Mouse (Mus musculus): ENCODE data around the gene Ces4a. TPM values are rescaled to one million over a fixed set of nuclear protein-coding genes. Genes with fewer than 3 reads are reported as not detected.

Ces4a gene
- polyA plus RNA-seq, 1 experiment from 2014 or later, result not detected

DNA sequence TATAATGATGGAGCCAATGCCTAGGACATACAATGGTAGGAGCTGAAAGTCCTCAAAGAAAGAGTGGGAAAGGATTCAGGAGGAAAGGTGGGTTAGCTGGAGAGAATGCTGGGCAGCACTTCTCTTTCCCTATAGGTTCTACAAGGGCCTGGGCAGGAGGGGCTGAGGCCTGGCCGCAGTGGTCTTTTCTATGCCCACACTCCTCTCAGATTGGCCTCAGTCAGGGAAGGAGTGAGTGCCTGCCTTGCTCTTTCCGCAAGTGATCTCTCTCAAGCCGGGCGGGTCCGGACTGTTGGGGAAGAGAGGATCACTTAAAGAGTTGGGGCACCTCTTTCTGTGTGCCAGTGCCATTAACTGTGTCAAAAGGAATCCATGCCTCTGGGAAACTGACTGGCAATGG, 22.7 kb downstream of the Ces4a start:
- Histone ChIP-seq H3K9me3 (ENCODE audit: control insufficient read depth, low read length) (no peaks in the 10 kb centered on the region), H3K4me3 (ENCODE audit: low read depth, low read length) (no peak overlapping the region), H3K9ac (ENCODE audit: low read length) (no peak overlapping the region), H3K27ac (replicated peaks) (no peak overlapping the region), H3K4me1 (replicated peaks; ENCODE audit: control insufficient read depth, insufficient read depth) (no peaks in the 10 kb centered on the region), H3K4me2 (replicated peaks; ENCODE audit: low read depth) (no peak overlapping the region), H3K36me3 (ENCODE audit: control insufficient read depth, insufficient read depth, low read length) (no peaks in the 10 kb centered on the region), H3K27me3 (ENCODE audit: control insufficient read depth, insufficient read depth, low read length) (no peaks in the 10 kb centered on the region)
- ATAC-seq (ENCODE audit: low FRiP score, low TSS enrichment) (no peak), DNase-seq (ENCODE audit: low spot score) (no peak)
- 92% methylated on average over 5 of the region's 5 CpGs for WGBS
- TF ChIP-seq EP300 (optimal IDR thresholded peaks at IDR 0.05) (no peak), CTCF (IDR thresholded peaks at IDR 0.05; ENCODE audit: low read depth) (no peak)

DNA sequence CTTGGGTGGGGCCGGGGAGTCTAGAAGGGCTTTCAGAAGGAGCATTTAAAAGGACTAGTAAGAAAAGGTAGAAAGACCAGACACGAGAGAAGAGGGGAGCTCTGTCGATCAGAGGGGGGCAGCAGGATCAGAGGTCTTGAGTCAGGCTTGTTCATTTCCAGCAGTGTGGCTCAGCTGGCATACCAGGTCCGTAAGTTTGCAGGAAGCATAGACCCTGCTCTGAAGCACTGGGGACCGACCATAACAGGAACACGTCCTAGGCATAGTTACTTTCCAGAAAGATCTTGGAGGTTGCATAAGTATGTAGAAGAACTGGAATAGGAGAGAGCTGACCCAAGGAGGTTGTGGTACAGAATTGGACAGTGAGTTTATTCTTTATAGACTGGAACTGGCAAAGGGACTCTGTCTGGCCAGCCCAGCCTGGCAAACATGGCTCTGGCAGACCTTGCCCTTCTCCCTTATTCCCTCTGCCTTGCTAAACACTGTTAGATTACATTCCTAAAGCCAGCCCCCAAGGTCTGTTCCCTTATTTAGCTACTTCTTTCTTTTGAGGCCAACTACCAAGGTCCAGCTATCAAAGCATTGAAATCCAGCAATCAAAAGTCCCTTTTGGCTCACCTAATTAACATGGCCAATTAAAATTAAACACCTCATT, 23.6 kb downstream of the Ces4a start:
- 84% methylated on average over 6 of the region's 6 CpGs for WGBS
- Histone ChIP-seq H3K27me3 (ENCODE audit: control insufficient read depth, insufficient read depth, low read length) (no peaks in the 10 kb centered on the region), H3K4me1 (replicated peaks; ENCODE audit: control insufficient read depth, insufficient read depth) (no peaks in the 10 kb centered on the region), H3K4me2 (replicated peaks; ENCODE audit: low read depth) (no peak overlapping the region), H3K27ac (replicated peaks) (no peak overlapping the region), H3K9me3 (ENCODE audit: control insufficient read depth, low read length) (no peaks in the 10 kb centered on the region), H3K9ac (ENCODE audit: low read length) (no peak overlapping the region), H3K4me3 (ENCODE audit: low read depth, low read length) (no peak overlapping the region), H3K36me3 (ENCODE audit: control insufficient read depth, insufficient read depth, low read length) (no peaks in the 10 kb centered on the region)
- TF ChIP-seq EP300 (optimal IDR thresholded peaks at IDR 0.05), result no peak
- no peak for TF ChIP-seq CTCF (IDR thresholded peaks at IDR 0.05; ENCODE audit: low read depth)
- ATAC-seq (ENCODE audit: low FRiP score, low TSS enrichment), result no peak
- DNase-seq (ENCODE audit: low spot score), result no peak

DNA sequence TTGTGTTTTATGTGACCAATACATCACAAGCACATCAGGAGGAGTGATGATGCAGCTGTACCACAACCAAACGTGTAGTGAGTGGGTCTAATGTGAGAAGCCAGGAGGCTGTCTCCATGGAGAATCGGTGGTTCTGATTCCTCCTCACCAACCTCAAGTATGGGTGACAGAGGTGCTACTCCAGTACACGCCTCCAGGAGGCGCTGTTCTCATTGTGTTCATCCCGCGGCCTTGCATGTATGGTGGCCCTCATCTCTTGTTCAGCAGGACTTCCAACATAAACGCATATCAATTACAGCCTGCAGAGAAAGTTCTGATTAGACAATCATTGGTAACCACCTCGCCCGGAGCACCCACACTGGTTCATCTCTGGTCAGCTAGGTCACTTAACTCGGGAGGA, 26.0 kb downstream of the Ces4a start:
- Histone ChIP-seq H3K4me1 (replicated peaks; ENCODE audit: control insufficient read depth, insufficient read depth) (no peaks in the 10 kb centered on the region), H3K4me2 (replicated peaks; ENCODE audit: low read depth) (no peak overlapping the region), H3K4me3 (ENCODE audit: low read depth, low read length) (no peak overlapping the region), H3K27me3 (ENCODE audit: control insufficient read depth, insufficient read depth, low read length) (no peaks in the 10 kb centered on the region), H3K9ac (ENCODE audit: low read length) (no peak overlapping the region), H3K36me3 (ENCODE audit: control insufficient read depth, insufficient read depth, low read length) (no peaks in the 10 kb centered on the region), H3K27ac (replicated peaks) (no peak overlapping the region), H3K9me3 (ENCODE audit: control insufficient read depth, low read length) (no peaks in the 10 kb centered on the region)
- ATAC-seq (ENCODE audit: low FRiP score, low TSS enrichment), result no peak
- WGBS, result 49% methylated on average over 10 of the region's 10 CpGs
- TF ChIP-seq EP300 (optimal IDR thresholded peaks at IDR 0.05) (no peak), CTCF (IDR thresholded peaks at IDR 0.05; ENCODE audit: low read depth) (peak; percentile 74)
- DNase-seq (ENCODE audit: low spot score), result peak; percentile 46

DNA sequence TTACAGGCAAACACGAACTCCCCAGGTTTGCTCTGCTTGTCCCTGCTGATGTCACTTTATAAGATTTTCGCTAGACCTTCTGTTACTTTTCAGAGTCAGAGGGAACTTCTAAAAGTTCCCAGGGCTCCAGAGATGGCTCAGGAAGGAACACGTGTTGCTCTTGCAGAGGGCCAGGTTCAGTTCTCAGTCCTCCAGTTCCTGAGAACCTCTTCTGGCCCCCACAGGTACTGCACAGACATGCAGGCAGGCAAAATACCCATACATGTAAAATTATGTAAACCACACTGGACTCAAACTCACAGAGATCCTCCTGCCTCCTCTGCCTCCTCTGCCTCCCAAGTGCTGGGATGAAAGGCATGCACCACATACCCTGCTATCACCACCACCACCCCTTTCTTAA, 26.5 kb downstream of the Ces4a start:
- TF ChIP-seq CTCF (IDR thresholded peaks at IDR 0.05; ENCODE audit: low read depth) (peak; percentile 32), EP300 (optimal IDR thresholded peaks at IDR 0.05) (no peak)
- Histone ChIP-seq H3K4me2 (replicated peaks; ENCODE audit: low read depth) (no peak overlapping the region), H3K4me3 (ENCODE audit: low read depth, low read length) (no peak overlapping the region), H3K36me3 (ENCODE audit: control insufficient read depth, insufficient read depth, low read length) (no peaks in the 10 kb centered on the region), H3K4me1 (replicated peaks; ENCODE audit: control insufficient read depth, insufficient read depth) (no peaks in the 10 kb centered on the region), H3K9me3 (ENCODE audit: control insufficient read depth, low read length) (no peaks in the 10 kb centered on the region), H3K27ac (replicated peaks) (no peak overlapping the region), H3K9ac (ENCODE audit: low read length) (no peak overlapping the region), H3K27me3 (ENCODE audit: control insufficient read depth, insufficient read depth, low read length) (no peaks in the 10 kb centered on the region)
- 67% methylated on average over 3 of the region's 3 CpGs for WGBS
- no peak for ATAC-seq (ENCODE audit: low FRiP score, low TSS enrichment)
- DNase-seq (ENCODE audit: low spot score), result no peak

DNA sequence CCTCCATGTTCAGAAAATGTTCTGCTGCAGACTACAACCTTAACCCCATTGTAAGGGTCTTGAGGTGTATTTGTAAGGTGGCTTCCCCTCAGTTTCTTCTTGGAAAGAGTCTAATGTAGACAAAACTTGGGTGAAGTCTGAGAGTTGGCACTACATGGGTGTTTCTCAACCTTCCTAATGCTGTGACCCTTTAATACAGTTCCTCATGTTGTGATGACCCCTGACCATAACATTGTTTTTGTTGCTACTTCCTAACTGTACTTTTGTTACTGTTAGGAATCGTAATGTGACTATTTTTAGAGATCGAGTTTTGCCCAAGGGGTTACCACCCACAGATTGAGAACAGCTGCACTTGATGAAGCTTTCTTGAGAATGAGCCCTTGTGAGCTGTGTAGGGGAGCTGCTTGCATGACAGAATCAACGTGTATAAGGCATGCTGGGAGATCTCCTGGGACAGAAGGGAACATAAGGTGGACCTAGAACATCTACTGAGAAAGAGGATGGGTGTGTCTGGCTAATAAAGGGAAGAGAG, 29.6 kb downstream of the Ces4a start:
- Histone ChIP-seq H3K4me1 (replicated peaks; ENCODE audit: control insufficient read depth, insufficient read depth) (no peaks in the 10 kb centered on the region), H3K4me2 (replicated peaks; ENCODE audit: low read depth) (no peak overlapping the region), H3K36me3 (ENCODE audit: control insufficient read depth, insufficient read depth, low read length) (no peaks in the 10 kb centered on the region), H3K27ac (replicated peaks) (no peak overlapping the region), H3K9ac (ENCODE audit: low read length) (no peak overlapping the region), H3K4me3 (ENCODE audit: low read depth, low read length) (no peak overlapping the region), H3K27me3 (ENCODE audit: control insufficient read depth, insufficient read depth, low read length) (no peaks in the 10 kb centered on the region), H3K9me3 (ENCODE audit: control insufficient read depth, low read length) (no peaks in the 10 kb centered on the region)
- TF ChIP-seq EP300 (optimal IDR thresholded peaks at IDR 0.05) (no peak), CTCF (IDR thresholded peaks at IDR 0.05; ENCODE audit: low read depth) (no peak)
- WGBS, result 37% methylated on average over 3 of the region's 3 CpGs
- no peak for DNase-seq (ENCODE audit: low spot score)
- ATAC-seq (ENCODE audit: low FRiP score, low TSS enrichment), result no peak

DNA sequence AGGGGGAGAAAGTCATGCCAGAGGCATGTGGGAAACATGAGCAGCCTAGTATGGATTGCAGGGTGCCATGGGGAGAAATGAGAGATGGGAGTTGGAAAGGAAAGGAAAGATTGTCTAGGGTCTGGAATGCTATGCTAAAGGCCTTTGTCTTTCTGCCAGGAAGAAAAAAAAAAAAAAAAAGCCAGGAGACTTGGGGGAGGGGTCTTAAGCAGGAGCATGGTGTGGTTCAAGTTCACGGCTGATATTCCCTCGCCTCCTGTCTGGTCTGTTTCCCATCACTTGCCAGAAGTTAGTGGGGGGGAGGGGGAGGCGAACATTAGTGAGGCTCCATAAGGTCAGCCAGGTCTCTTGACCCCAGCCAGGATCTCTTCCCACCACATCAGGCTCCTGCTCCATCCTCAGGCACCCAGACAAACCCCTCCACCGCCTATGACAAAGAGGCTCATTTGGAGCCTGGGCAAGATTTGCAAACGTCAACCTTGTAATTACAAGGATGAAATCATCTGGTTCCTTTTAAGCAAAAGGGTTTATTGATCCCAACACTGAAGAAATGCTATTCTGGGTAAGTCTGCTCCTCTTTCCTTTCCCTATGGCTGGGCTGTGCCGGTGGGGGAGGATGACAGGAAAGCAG, 32.8 kb downstream of the Ces4a start:
- ATAC-seq (ENCODE audit: low FRiP score, low TSS enrichment) (no peak), DNase-seq (ENCODE audit: low spot score) (no peak)
- Histone ChIP-seq H3K36me3 (ENCODE audit: control insufficient read depth, insufficient read depth, low read length) (no peaks in the 10 kb centered on the region), H3K4me3 (ENCODE audit: low read depth, low read length) (no peak overlapping the region), H3K9ac (ENCODE audit: low read length) (no peak overlapping the region), H3K4me1 (replicated peaks; ENCODE audit: control insufficient read depth, insufficient read depth) (no peaks in the 10 kb centered on the region), H3K9me3 (ENCODE audit: control insufficient read depth, low read length) (no peaks in the 10 kb centered on the region), H3K27ac (replicated peaks) (no peak overlapping the region), H3K27me3 (ENCODE audit: control insufficient read depth, insufficient read depth, low read length) (no peaks in the 10 kb centered on the region), H3K4me2 (replicated peaks; ENCODE audit: low read depth) (no peak overlapping the region)
- TF ChIP-seq EP300 (optimal IDR thresholded peaks at IDR 0.05), result no peak
- TF ChIP-seq CTCF (IDR thresholded peaks at IDR 0.05; ENCODE audit: low read depth), result no peak
- WGBS, result 19% methylated on average over 6 of the region's 6 CpGs
